Mouse (Mus musculus) brown adipose tissue, adult 24 weeks (tissue): ENCODE data around the gene Vmn2r1. TPM values are rescaled to one million over a fixed set of nuclear protein-coding genes. Genes with fewer than 3 reads are reported as not detected.

ENCODE experiments used
- H3K27ac ChIP-seq: fragments of 200-500 bp; replicated peaks from 2 replicates; pipeline ENCODE4 v1.5.1; 2012; ENCODE audit warnings: low read depth, mild to moderate bottlenecking, low read length
- H3K4me1 ChIP-seq: fragments of 200-500 bp; 2 replicates; pipeline ENCODE4 v1.6.1; 2012; ENCODE audit warnings: low read length, mixed read lengths; ENCODE audit not compliant: control insufficient read depth, insufficient read depth, insufficient read length
- H3K4me3 ChIP-seq: fragments of 200-500 bp; 2 replicates; pipeline ENCODE4 v1.5.1; 2012; ENCODE audit warnings: low read depth, mild to moderate bottlenecking, low read length, moderate library complexity; ENCODE audit not compliant: insufficient read depth
- polyA plus RNA-seq: library from polyadenylated mRNA; stranded (reverse); fragments of >200 nt; gene quantifications from 2 replicates; pipeline ENCODE4 v1.2.4, GENCODE M21; 2012; ENCODE audit not compliant: missing spikeins, insufficient read depth, insufficient read length

The Vmn2r1 gene
- 0.16 TPM in 1 of 2 replicates, not detected in the other for polyA plus RNA-seq

DNA sequence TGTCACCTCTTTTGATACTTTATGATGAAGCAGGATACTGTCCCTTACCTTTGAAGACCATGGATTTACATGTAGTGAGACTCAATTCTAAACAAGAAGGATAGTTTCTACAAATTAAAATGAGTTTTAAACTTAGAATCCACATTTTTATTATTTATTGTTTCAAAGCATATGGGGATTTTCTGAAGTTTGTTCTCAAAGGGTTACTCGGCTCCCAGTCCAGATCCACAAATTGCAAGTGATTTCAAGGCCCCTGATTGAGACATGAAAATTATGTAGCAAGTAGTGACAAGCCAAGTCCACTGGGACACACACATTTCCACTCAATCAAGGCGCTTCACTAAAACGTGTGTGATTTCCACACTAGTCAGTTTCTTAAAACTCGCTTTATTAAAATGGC lies at the start of gene Vmn2r1:
Gene Vmn2r1 (plus strand): TSS at position 301 of the 400 bp plus-strand sequence.
- no peaks in the 10 kb centered on the region for H3K4me1 ChIP-seq
- no peak within 1 kb of the TSS for H3K4me3 ChIP-seq
- no peak within 1 kb of the TSS for H3K27ac ChIP-seq

DNA sequence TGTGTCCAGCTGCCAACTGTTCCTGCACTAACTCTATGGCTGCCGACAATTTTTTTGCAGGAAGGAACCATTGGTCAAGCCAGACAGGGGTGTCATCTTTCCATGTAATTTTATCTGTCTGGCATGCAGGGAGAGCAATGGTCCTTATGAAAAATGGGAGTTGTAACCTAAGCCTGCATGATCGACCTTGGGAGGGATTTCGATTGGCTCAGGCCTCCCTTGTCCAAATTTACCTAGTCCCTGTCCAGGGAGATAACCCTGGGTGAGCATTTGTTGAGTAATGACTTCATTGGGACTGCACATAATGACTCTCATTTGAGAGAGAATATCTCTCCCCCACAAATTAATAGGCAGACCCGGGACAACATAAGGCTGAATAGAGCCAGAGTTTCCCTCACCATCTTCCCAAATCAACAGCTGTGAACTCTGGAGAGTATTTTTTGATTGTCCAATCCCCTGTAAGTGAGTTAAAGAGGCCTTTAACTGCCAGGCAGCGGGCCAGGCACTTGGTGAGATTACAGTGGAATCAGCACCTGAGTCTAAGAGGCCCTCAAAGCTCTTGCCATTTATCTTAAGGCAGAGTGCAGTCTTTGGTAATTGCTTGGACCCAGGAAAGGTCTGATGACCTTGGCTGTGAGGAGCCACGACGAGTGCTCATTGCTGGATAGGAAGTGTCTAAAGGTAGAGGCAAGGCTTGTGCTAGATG lies 43.1 kb upstream of the Vmn2r1 start:
- Histone ChIP-seq H3K4me1 (no peaks in the 10 kb centered on the region), H3K27ac (no peak overlapping the region), H3K4me3 (no peak overlapping the region)

DNA sequence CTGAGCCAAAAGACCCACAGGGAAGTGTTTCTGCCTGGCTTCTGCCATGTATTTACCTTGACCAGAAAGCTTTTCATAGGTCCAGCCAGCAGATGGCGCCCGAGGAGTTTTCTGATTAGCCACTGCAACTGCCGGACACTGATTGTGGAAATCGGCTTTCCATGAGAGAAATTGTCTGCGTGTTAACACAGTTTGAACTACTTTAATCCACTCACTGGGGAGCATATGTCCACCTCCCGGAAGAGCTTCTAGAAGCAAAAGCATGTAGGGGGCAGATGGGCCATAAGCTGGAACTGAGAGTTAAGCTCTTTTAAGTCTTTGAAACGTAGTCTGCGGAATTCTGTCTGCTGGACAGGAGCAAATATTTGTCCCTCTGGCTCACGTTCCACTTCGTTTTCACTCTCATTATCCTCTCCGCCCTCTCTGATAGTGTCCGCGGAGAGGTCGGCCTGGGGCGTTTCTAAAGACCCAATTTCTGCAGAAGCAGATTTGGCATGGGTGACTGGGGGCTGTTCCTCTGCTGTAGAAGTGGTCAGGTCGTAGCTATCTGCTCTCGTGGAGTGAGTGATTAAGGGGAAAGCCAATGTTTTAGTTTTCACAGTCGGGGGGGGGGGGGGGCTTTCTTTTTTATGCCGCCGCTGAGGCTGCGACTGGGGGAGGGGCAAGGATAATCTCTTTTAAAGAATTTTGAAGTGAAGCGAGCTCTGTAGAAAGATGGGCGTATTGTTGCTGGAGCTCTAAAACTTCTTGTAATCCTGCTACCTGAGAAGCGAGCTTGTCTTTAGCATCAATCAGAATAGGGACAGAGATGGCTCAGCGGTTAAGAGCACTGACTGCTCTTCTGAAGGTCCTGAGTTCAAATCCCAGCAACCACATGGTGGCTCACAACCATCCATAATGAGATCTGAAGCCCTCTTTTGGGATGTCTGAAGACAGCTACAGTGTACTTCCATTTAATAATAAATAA lies 41.2 kb upstream of the Vmn2r1 start:
- no peaks in the 10 kb centered on the region for H3K4me1 ChIP-seq
- H3K27ac ChIP-seq = no peak overlapping the region
- H3K4me3 ChIP-seq = peak overlapping the region; percentile 54

DNA sequence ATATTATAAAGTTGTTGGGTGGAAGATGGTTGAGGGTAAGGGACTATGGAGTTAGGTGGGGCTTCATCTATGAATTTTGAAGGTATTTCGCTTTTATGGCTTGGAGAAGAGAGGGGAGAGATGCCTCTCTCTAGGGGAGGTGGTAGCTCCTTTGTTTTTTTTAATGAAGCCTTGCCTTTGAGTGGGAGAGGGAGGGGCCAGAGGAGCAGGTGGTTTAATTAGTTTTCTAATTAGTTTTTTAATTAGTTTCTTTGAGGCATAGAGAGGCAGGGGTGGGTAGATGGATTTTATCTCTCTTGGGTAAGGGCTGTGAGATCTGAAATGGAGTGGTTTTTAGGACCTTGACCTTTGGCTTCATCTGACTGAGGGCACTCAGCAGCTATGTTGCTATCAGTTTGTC lies 31.4 kb downstream of the Vmn2r1 start:
- Histone ChIP-seq H3K4me1 (no peaks in the 10 kb centered on the region), H3K27ac (no peak overlapping the region), H3K4me3 (no peak overlapping the region)

DNA sequence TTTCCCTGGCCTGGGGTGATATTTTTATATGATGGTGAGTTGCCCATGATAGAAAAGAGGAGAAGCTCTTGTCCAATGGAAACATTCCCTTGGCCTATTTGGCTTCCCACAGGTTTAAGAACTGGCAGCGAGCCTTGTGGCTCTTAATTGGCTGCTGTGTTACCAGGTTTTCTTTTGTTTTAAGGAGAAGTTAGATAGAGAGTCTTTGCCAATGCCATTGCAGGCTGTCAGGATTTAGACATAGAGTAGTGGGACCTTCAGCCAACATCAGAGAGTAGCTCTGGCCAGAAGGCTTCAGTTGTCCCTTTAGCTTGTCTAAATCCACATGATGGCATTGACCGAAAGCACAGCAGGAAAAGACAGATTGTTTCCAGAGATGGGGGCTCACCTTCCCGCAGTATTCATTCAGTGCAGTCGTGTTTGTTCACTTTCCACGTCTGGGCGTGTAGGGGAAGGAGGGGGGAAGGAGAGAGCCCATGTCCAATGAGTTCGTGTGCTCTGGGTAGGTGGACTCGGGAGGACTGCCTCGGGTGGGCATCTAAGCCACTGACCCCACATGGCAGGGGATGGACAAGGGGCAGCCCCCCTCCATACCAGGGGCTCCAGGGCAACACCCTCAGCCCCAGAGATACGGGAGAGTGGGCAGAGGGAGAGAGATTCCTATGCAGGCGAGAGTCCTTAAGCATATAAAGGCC lies 32.2 kb downstream of the Vmn2r1 start:
- H3K4me1 ChIP-seq = no peaks in the 10 kb centered on the region
- H3K27ac ChIP-seq = no peak overlapping the region
- H3K4me3 ChIP-seq = no peak overlapping the region

DNA sequence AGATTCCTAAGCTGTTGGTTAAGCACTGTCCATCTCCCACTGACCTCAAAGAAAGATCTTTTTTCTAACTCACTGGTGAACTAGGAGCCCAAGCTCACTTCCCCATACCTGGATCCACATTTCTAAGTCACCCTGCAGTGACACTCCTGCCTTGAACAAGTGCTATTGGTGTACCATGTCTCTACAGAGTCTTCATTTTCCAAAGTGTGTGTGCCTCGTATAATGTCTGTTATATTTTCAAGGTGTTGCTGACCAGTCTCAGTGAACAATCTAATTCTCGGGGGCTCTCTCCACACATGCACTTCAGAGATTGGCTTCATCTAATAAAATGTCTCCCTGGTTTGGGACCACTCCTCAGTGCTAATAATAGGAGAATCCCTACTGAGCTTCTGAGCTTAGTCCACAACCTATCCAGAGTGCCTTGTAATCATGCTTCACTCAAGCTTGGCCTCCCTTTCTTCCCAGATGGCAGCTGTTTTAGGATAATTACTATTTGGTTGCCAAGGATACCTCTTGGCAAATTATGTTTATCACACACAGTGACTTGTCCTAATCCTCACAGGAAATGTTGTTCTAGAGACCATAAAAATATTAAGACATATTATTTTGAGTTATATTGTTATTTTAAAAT lies 60.6 kb downstream of the Vmn2r1 start, which contains the start of gene Vmn2r2:
Gene Vmn2r2 (minus strand): TSS at position 51 of the 631 bp plus-strand sequence.
- Histone ChIP-seq H3K4me3 (no peak within 1 kb of the TSS), H3K27ac (no peak within 1 kb of the TSS), H3K4me1 (no peaks in the 10 kb centered on the region)

Other genes starting within 250 kb of the Vmn2r1 start
- not detected in 2 replicates for gene Plch1, start 182.1 kb upstream of the Vmn2r1 start, polyA plus RNA-seq
- gene E130311K13Rik, start 152.1 kb upstream of the Vmn2r1 start, polyA plus RNA-seq = 13.0 and 13.4 TPM in 2 replicates
- gene Slc33a1, start 116.8 kb upstream of the Vmn2r1 start, polyA plus RNA-seq = 20.0 and 31.7 TPM in 2 replicates
- gene Gmps, start 105.4 kb upstream of the Vmn2r1 start, polyA plus RNA-seq = 20.2 and 20.5 TPM in 2 replicates
- not detected in 2 replicates for gene Vmn2r2, start 60.4 kb downstream of the Vmn2r1 start, polyA plus RNA-seq
- not detected in 2 replicates for gene Vmn2r3, start 208.2 kb downstream of the Vmn2r1 start, polyA plus RNA-seq